Mouse (Mus musculus) C2C12 (cell line): ENCODE measurements around the gene Serpine3.

Experiments used
- CEBPB ChIP-seq: IDR thresholded peaks from one replicate; pipeline ENCODE4 v1.6.1; 2011; ENCODE audit warnings: low read depth, mild to moderate bottlenecking, control low read depth, moderate library complexity
- CTCF ChIP-seq: IDR thresholded peaks from one replicate; pipeline ENCODE4 v1.5.1; 2011; ENCODE audit not compliant: control insufficient read depth, insufficient read depth, insufficient read length
- FOSL1 ChIP-seq: IDR thresholded peaks from one replicate; pipeline ENCODE4 v1.8.0; 2011; ENCODE audit warnings: mild to moderate bottlenecking, low read length; ENCODE audit not compliant: poor library complexity, insufficient read depth, severe bottlenecking
- MAX ChIP-seq: IDR thresholded peaks from one replicate; pipeline ENCODE4 v1.6.1; 2011; ENCODE audit warnings: mild to moderate bottlenecking, control low read depth
- MYOD1 ChIP-seq: IDR thresholded peaks from one replicate; pipeline ENCODE4 v1.6.1; 2011; ENCODE audit warnings: low read depth; ENCODE audit not compliant: control insufficient read depth, insufficient read length
- MYOG ChIP-seq: IDR thresholded peaks from one replicate; pipeline ENCODE4 v1.6.1; 2011; ENCODE audit not compliant: control insufficient read depth, insufficient read length; ENCODE audit errors: extremely low read depth
- USF1 ChIP-seq: IDR thresholded peaks from one replicate; pipeline ENCODE4 v1.6.1; 2011; ENCODE audit warnings: low read depth, mild to moderate bottlenecking, control low read depth, moderate library complexity

DNA sequence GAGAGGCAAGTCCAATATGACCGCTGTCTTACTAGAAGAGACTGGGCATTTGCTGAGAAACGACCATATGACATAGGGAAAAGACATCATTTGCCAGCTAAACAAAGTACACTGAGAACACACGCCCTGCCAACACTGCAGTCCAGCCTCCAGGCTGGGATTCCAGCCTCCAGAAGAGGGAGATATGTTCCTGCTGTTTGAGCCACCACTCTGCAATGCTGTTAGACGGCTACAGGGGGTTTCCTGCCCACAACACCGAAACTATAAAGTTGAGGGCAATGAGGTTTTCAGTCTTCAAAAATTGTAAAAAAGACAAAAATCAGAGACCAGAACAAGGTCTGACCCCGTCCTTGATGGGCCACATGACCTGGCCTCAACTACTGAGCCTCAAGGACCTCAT is 24.4 kb upstream of the Serpine3 start:
- no peak for TF ChIP-seq CTCF
- TF ChIP-seq USF1 = no peak
- TF ChIP-seq MAX = no peak
- TF ChIP-seq MYOD1 = no peak
- no peak for TF ChIP-seq FOSL1
- no peak for TF ChIP-seq MYOG
- no peak for TF ChIP-seq CEBPB
